Mouse (Mus musculus) C2C12 (cell line): ENCODE data around the gene Vdr.

ENCODE experiments used
- CTCF ChIP-seq: IDR thresholded peaks from one replicate; pipeline ENCODE4 v1.5.1; 2011; ENCODE audit not compliant: control insufficient read depth, insufficient read depth, insufficient read length
- MAX ChIP-seq: IDR thresholded peaks from one replicate; pipeline ENCODE4 v1.6.1; 2011; ENCODE audit warnings: mild to moderate bottlenecking, control low read depth
- MYOD1 ChIP-seq: IDR thresholded peaks from one replicate; pipeline ENCODE4 v1.6.1; 2011; ENCODE audit warnings: low read depth; ENCODE audit not compliant: control insufficient read depth, insufficient read length
- USF1 ChIP-seq: IDR thresholded peaks from one replicate; pipeline ENCODE4 v1.6.1; 2011; ENCODE audit warnings: low read depth, mild to moderate bottlenecking, control low read depth, moderate library complexity

DNA sequence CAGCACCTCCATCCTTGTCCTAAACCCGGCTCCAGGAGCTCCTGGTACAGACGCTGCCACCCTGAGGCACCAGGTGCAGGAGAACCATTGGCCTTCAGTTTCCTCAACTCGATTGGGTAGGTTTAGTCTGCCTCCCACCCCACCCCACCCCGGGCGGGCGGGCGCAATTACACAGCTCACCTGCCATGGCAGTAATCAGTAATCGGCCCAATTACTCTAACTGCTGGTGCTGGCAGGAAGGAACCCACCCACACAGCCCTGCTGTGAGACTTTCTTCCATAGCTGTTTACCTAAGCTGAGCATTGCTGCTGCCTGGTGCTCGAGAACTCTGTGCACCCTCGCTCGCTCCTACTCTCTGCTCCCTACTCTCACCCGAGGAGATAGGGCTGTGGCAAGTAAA lies 22.0 kb upstream of the Vdr start:
- TF ChIP-seq CTCF (no peak), USF1 (no peak), MAX (no peak), MYOD1 (no peak)
